In the genomic region with DNA sequence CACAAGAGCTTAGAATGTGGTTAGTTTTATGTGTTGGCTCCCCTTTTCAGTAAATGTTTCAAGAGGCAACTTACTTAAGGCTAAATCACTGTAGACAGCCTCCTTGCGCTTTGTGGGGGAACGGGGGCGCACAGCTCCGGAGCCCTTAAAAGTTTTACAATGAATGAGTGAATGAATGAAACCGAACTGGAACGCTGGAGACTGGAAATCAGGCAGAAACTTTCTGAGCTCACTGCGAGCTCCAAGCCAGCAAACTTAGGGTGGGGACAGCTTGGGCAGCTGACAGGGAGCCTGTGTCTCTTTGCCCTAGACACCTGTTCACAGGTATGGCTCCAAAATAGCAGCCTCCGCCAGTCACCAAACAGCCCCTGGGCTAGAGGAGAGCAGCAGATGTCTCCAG, we compare ENCODE assay signal across 9 mouse cellular contexts. TPM values are rescaled to one million over a fixed set of nuclear protein-coding genes. Genes with fewer than 3 reads are reported as not detected.
A peak's percentile ranks its signal among the peaks of the same experiment; 100 is the strongest.
DNase-seq lines count a peak whose midpoint lies in the region; ATAC-seq lines count a peak whose summit lies in the region.
"Had no signal": no experiment of that assay in that cellular context is flagged by ENCODE, and none has a peak within 500 bp of the region (broad histone marks: within the 10 kb centered on the region; RNA-seq: fewer than 3 reads in every experiment).

No protein-coding gene starts in this region.

- ATAC-seq in heart, embryonic 14.5 days (ENCODE audit: insufficient number of reproducible peaks, insufficient read depth, low FRiP score, low read depth), result no peak
- peak; percentile 29; the same call in 1 of the 2 replicates for ATAC-seq in intestine, embryonic 16.5 days
- ATAC-seq in neural tube, embryonic 12.5 days (ENCODE audit: low FRiP score, low read depth), result no peak
- ATAC-seq in erythroblast, adult 5-6 weeks (replicated peaks; ENCODE audit: low FRiP score, poor library complexity, severe bottlenecking), result no peak
- ATAC-seq: inflammation-experienced regulatory T-cells, adult 6 months had no signal

- 25% methylated on average over 8 of the region's 8 CpGs for WGBS in heart, embryonic 14.5 days
- WGBS in forebrain, embryonic 10.5 days, result 19% methylated on average over 8 of the region's 8 CpGs
- 20% methylated on average over 8 of the region's 8 CpGs for WGBS in intestine, embryonic 16.5 days
- 21% methylated on average over 8 of the region's 8 CpGs for WGBS in neural tube, embryonic 12.5 days

- H3K4me1 ChIP-seq in heart, embryonic 14.5 days (ENCODE audit: control insufficient read depth in 2 of 2, insufficient read depth in 2 of 2, low read length in 2 of 2), result no peaks in the 10 kb centered on the region
- H3K4me1 ChIP-seq in forebrain, embryonic 10.5 days, result no peaks in the 10 kb centered on the region
- no peaks in the 10 kb centered on the region for H3K4me1 ChIP-seq in intestine, embryonic 16.5 days (ENCODE audit: control insufficient read depth, insufficient read depth, low read length)
- no peaks in the 10 kb centered on the region for H3K4me1 ChIP-seq in neural tube, embryonic 12.5 days

- no peak for DNase-seq in heart, postnatal 25 days (ENCODE audit: low spot score)
- DNase-seq in forebrain, embryonic 10.5 days (ENCODE audit: extremely low spot score, low spot score), result peak; percentile 16
- no peak for DNase-seq in cerebellum, postnatal 4 days (ENCODE audit: low spot score in 2 of 2)
- DNase-seq in frontal cortex, postnatal 36 days (ENCODE audit: low spot score in 2 of 2), result no peak

- H3K4me2 ChIP-seq in heart, embryonic 14.5 days (ENCODE audit: low read length), result peak overlapping the region; percentile 81
- peak overlapping the region; percentile 73 for H3K4me2 ChIP-seq in intestine, embryonic 16.5 days (ENCODE audit: low read depth, low read length)
- H3K4me2 ChIP-seq in neural tube, embryonic 12.5 days (replicated peaks), result peak overlapping the region; percentile 78

- intact Hi-C loops in heart, postnatal 25 days (cut with DNase I), result no loop called here

- H3K4me3 ChIP-seq in heart, embryonic 14.5 days (ENCODE audit: control insufficient read depth in 1 of 2, insufficient read depth in 1 of 2, low read depth in 1 of 2, low read length in 2 of 2), result peak overlapping the region; percentile 42 to 51
- H3K4me3 ChIP-seq in forebrain, embryonic 10.5 days, result peak overlapping the region; percentile 58
- H3K4me3 ChIP-seq in intestine, embryonic 16.5 days (ENCODE audit: low read length), result peak overlapping the region; percentile 48
- H3K4me3 ChIP-seq in neural tube, embryonic 12.5 days, result 0 out of 2 replicates have a peak overlapping the region, but pooled peaks have one; percentile 40

- H3K9me3 ChIP-seq in heart, embryonic 14.5 days (ENCODE audit: control insufficient read depth, low read length), result no peaks in the 10 kb centered on the region
- H3K9me3 ChIP-seq in forebrain, embryonic 10.5 days, result no peaks in the 10 kb centered on the region
- H3K9me3 ChIP-seq in intestine, embryonic 16.5 days (ENCODE audit: control insufficient read depth, low read length), result no peaks in the 10 kb centered on the region
- no peaks in the 10 kb centered on the region for H3K9me3 ChIP-seq in neural tube, embryonic 12.5 days

- H3K36me3 ChIP-seq in heart, embryonic 14.5 days (ENCODE audit: control insufficient read depth, insufficient read depth, low read length), result no peaks in the 10 kb centered on the region
- H3K36me3 ChIP-seq in forebrain, embryonic 10.5 days (replicated peaks), result no peaks in the 10 kb centered on the region
- H3K36me3 ChIP-seq in intestine, embryonic 16.5 days (ENCODE audit: control insufficient read depth, insufficient read depth, low read length), result no peaks in the 10 kb centered on the region
- no peaks in the 10 kb centered on the region for H3K36me3 ChIP-seq in neural tube, embryonic 12.5 days

- H3K27ac ChIP-seq in heart, embryonic 14.5 days (replicated peaks in 1 of 2; ENCODE audit: control insufficient read depth in 1 of 2, insufficient read depth in 1 of 2, low read depth in 2 of 2, low read length in 2 of 2), result peak overlapping the region in 1 of 2 experiments; percentile 27; a peak in 2 of 4 replicates
- no peak overlapping the region for H3K27ac ChIP-seq in forebrain, embryonic 10.5 days
- H3K27ac ChIP-seq in intestine, embryonic 16.5 days (ENCODE audit: low read length), result no peak overlapping the region
- H3K27ac ChIP-seq in neural tube, embryonic 12.5 days, result no peak overlapping the region

- peak overlapping the region; percentile 50 for H3K9ac ChIP-seq in heart, embryonic 14.5 days (ENCODE audit: low read length)
- peak overlapping the region; percentile 11; the same call in 1 of the 2 replicates for H3K9ac ChIP-seq in intestine, embryonic 16.5 days (ENCODE audit: low read depth, low read length)
- H3K9ac ChIP-seq in neural tube, embryonic 12.5 days, result no peak overlapping the region

- no peaks in the 10 kb centered on the region for H3K27me3 ChIP-seq in heart, embryonic 14.5 days (ENCODE audit: control insufficient read depth, insufficient read depth, low read length)
- peaks cover 67% of the 10 kb centered on the region for H3K27me3 ChIP-seq in forebrain, embryonic 10.5 days (ENCODE audit: poor library complexity, severe bottlenecking)
- H3K27me3 ChIP-seq in intestine, embryonic 16.5 days (replicated peaks; ENCODE audit: control insufficient read depth, insufficient read depth, low read length), result peaks cover 5% of the 10 kb centered on the region; the same call in 1 of the 2 replicates
- peaks cover 28% of the 10 kb centered on the region for H3K27me3 ChIP-seq in neural tube, embryonic 12.5 days (replicated peaks)

RNA-seq across cellular contexts. Expression of a gene that starts 0.9 kb away (rescaled TPM):
- 37.2 and 44.9 TPM in 2 replicates for polyA plus RNA-seq in heart, embryonic 14.5 days (2014; fragmentation: Nextera tagmentation; extraction: Ambion mirVana)
- total RNA-seq in heart, postnatal 25 days (2021), result 1 to 10 TPM; 1.4 to 1.5 TPM
- 1.4 and 1.5 TPM in 2 replicates for polyA plus RNA-seq in forebrain, embryonic 10.5 days (2016; fragmentation: Nextera tagmentation; extraction: Ambion mirVana)
- polyA plus RNA-seq in intestine, embryonic 16.5 days (2015; fragmentation: Nextera tagmentation; extraction: Ambion mirVana), result 7.6 and 8.5 TPM in 2 replicates
- polyA plus RNA-seq in neural tube, embryonic 12.5 days (2016; fragmentation: Nextera tagmentation; extraction: Ambion mirVana), result 5.4 and 7.6 TPM in 2 replicates
- total RNA-seq in erythroblast, adult 5-6 weeks (2015; ENCODE audit: low replicate concordance), result not detected in 2 replicates
- total RNA-seq in erythroblast, adult 5-6 weeks (2017; ENCODE audit: low replicate concordance), result not detected in 2 replicates
- polyA plus RNA-seq: inflammation-experienced regulatory T-cells, adult 6 months had no signal
